ENCODE assay signal across 23 mouse cellular contexts in the genomic region with DNA sequence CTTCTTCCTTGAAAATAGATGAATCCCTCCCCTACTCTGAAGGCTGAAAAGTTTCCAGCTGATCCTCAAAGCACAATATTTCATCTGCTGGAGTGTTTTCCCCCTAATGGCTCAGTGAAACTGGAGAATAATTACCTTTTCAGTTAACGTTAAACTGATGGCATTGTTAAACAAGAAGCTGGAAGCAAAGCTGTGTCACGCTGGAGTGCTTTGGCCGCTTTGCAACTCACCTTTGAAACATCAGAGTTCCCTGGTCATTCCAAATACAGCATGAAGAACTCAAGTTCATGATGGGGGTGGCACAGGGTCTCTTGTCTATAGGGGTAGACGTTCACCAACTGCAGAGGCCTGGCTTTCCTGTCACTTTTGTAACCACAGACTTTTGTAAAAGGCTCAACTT.
DNase-seq lines count a peak whose midpoint lies in the region; ATAC-seq and TF ChIP-seq lines count a peak whose summit lies in the region.
"Had no signal": no experiment of that assay in that cellular context is flagged by ENCODE, and none has a peak within 500 bp of the region (broad histone marks: within the 10 kb centered on the region; RNA-seq: fewer than 3 reads in every experiment).

No protein-coding gene starts in this region.

- H3K4me2 ChIP-seq in kidney, embryonic 16.5 days (replicated peaks; ENCODE audit: low read depth, low read length), result no peak overlapping the region
- H3K4me2 ChIP-seq: embryonic facial prominence, embryonic 15.5 days; forebrain, embryonic 15.5 days; heart, embryonic 12.5 days; hindbrain, embryonic 14.5 days had no signal

- H3K27me3 ChIP-seq in Patski, result no peaks in the 10 kb centered on the region
- no peaks in the 10 kb centered on the region for H3K27me3 ChIP-seq in kidney, embryonic 16.5 days (ENCODE audit: insufficient read depth, low read length)
- H3K27me3 ChIP-seq: embryonic facial prominence, embryonic 15.5 days; forebrain, embryonic 15.5 days; heart, embryonic 12.5 days had no signal

- H3K9me3 ChIP-seq in kidney, embryonic 16.5 days (ENCODE audit: low read length), result no peaks in the 10 kb centered on the region
- H3K9me3 ChIP-seq: embryonic facial prominence, embryonic 15.5 days; forebrain, embryonic 10.5 days; forebrain, embryonic 15.5 days; heart, embryonic 12.5 days; hindbrain, embryonic 10.5 days had no signal

- POLR2A ChIA-PET in Patski (lab: Charles Lee), result no interaction called here

- WGBS in kidney, embryonic 16.5 days, result 18% methylated on average over 4 of the region's 4 CpGs

- DNase-seq in Patski (ENCODE audit: low read depth, low spot score), result no peak
- peak; percentile 73 to 79 for DNase-seq in kidney, adult 8-10 months
- DNase-seq in kidney, postnatal 25 days, result peak; percentile 66 to 75
- no peak for DNase-seq in Muller cell, postnatal 12 days (ENCODE audit: inconsistent ontology term)
- no peak for DNase-seq in gastrocnemius, postnatal 4 days (ENCODE audit: low spot score in 2 of 2)
- no peak for DNase-seq in gastrocnemius, adult 8-10 months (ENCODE audit: low spot score in 2 of 2)
- DNase-seq in embryo, embryonic 9.5 days (ENCODE audit: extremely low spot score), result no peak
- DNase-seq: adrenal gland, adult 2 months; adrenal gland, postnatal 36 days; B cell, adult 2 months; cerebellum, adult 2 months; cerebellum, postnatal 10 days; gastrocnemius, postnatal 14 days had no signal

- TF ChIP-seq CTCF in Patski (IDR thresholded peaks at IDR 0.05), result no peak

- in situ Hi-C loops in Patski (cut with MboI; ENCODE audit: low pct_unique_long_range_greater_than_20kb), result loop anchor here (10.0 kb wide), 2 partner anchors 337 to 907 kb away; a partner anchor contains a TSS

- CTCF ChIA-PET in Patski (lab: Charles Lee), result interaction anchor here (2.5 kb wide), 1 partner anchor 12 kb away, joined by 7 read pairs; no protein-coding TSS in a partner anchor

- peaks cover 6% of the 10 kb centered on the region; the same call in 1 of the 2 replicates for H3K4me1 ChIP-seq in kidney, embryonic 16.5 days (ENCODE audit: insufficient read depth, low read length)
- H3K4me1 ChIP-seq: embryonic facial prominence, embryonic 15.5 days; forebrain, embryonic 10.5 days; forebrain, embryonic 15.5 days; heart, embryonic 12.5 days; hindbrain, embryonic 10.5 days had no signal

- peak overlapping the region; percentile 56; the same call in 1 of the 2 replicates for H3K27ac ChIP-seq in kidney, embryonic 16.5 days (ENCODE audit: low read length)
- H3K27ac ChIP-seq: embryonic facial prominence, embryonic 15.5 days; forebrain, embryonic 10.5 days; forebrain, embryonic 15.5 days; hindbrain, embryonic 10.5 days; hindbrain, embryonic 14.5 days had no signal

- no peak overlapping the region for H3K4me3 ChIP-seq in kidney, embryonic 16.5 days (ENCODE audit: low read length)
- H3K4me3 ChIP-seq: embryonic facial prominence, embryonic 15.5 days; erythroblast, embryonic 14.5 days; forebrain, embryonic 10.5 days; forebrain, embryonic 15.5 days; heart, embryonic 12.5 days; hindbrain, embryonic 10.5 days had no signal

- H3K36me3 ChIP-seq in kidney, embryonic 16.5 days (ENCODE audit: insufficient read depth, low read length), result no peaks in the 10 kb centered on the region
- H3K36me3 ChIP-seq: embryonic facial prominence, embryonic 15.5 days; forebrain, embryonic 10.5 days; forebrain, embryonic 15.5 days; G1E; heart, embryonic 12.5 days; hindbrain, embryonic 10.5 days had no signal

- H3K9ac ChIP-seq in kidney, embryonic 16.5 days (replicated peaks; ENCODE audit: low read length), result no peak overlapping the region
- H3K9ac ChIP-seq: embryonic facial prominence, embryonic 15.5 days; forebrain, embryonic 15.5 days; heart, embryonic 12.5 days; hindbrain, embryonic 14.5 days had no signal

- peak; percentile 22 for ATAC-seq in Patski
- peak; percentile 83; the same call in 1 of the 2 replicates for ATAC-seq in kidney, embryonic 16.5 days (ENCODE audit: low FRiP score, low TSS enrichment)
- ATAC-seq: CD4-positive, CD25-positive, alpha-beta regulatory T cell, adult 4 months; forebrain, embryonic 15.5 days had no signal

Comparison
In these comparisons a context has a peak if more than half of its experiments do, and no peak if none do; other contexts are left out.
1. DNase-seq: peak in kidney, adult 8-10 months (2 of 2) and kidney, postnatal 25 days (2 of 2); none in Patski (single experiment), Muller cell, postnatal 12 days (single experiment), gastrocnemius, postnatal 4 days (0 of 2), gastrocnemius, adult 8-10 months (0 of 2) and embryo, embryonic 9.5 days (single experiment).